Mouse (Mus musculus) testis, adult 2 months (tissue): ENCODE measurements around the gene Akap2.

Experiments
- CTCF ChIP-seq: fragments of 200-500 bp; IDR thresholded peaks from 2 replicates; pipeline ENCODE4 v1.5.1; 2012; ENCODE audit warnings: low read depth, mild to moderate bottlenecking, inconsistent platforms, low read length, moderate library complexity; ENCODE audit not compliant: control insufficient read depth, insufficient read depth, insufficient replicate concordance
- POLR2A ChIP-seq: fragments of 200-500 bp; IDR thresholded peaks from 2 replicates; pipeline ENCODE4 v1.6.1; 2012; ENCODE audit warnings: low read depth, mild to moderate bottlenecking, inconsistent platforms, low read length, moderate library complexity; ENCODE audit not compliant: control insufficient read depth

- TF ChIP-seq POLR2A (no peak), CTCF (no peak)
Observed at GRCm38 (mm10) chr4:57720869-57721361, 3.5 kb downstream of the Akap2 start.
